Mouse (Mus musculus) adrenal gland, adult 10 weeks (tissue): ENCODE data around the gene Obox8. TPM values are rescaled to one million over a fixed set of nuclear protein-coding genes. Genes with fewer than 3 reads are reported as not detected.

Experiments used
- polyA plus RNA-seq: library from polyadenylated mRNA; stranded (reverse); fragments of 350-450 nt; fragmentation: Illumina TruSeq; extraction: RNeasy Lipid Tissue Mini Kit (QIAGEN cat#74804); gene quantifications from one replicate; pipeline ENCODE4 v1.2.3, GENCODE M21; 2014; ENCODE audit warnings: low read depth, low replicate concordance

Obox8 gene
- not detected for polyA plus RNA-seq

DNA sequence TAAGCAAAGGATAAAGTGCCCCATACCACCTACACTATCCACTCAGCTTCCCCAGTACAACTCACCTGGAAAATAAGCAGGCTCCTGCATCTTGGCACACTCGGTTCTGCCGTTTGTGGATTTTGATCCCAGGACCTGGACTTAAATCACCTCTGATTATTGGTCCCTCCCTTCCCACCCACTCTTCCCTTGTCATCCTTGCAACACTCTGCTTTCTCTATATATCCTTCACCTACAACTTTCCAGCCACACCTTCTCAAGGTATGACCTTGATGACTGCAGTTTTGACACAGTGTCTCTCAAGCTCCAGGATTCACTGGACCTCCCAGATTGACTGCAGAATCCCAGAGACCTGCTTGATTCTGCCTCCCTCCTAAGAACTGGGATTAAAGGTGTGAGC is at the start of gene Obox8:
Gene Obox8 (minus strand): TSS at position 101 of the 400 bp plus-strand sequence.

Other genes with a start within 250 kb of the Obox8 start
- gene Sult2a3, start 210.5 kb downstream of the Obox8 start, polyA plus RNA-seq, result not detected
- not detected for gene Sult2a6, start 78.7 kb downstream of the Obox8 start, polyA plus RNA-seq
- 0.35 TPM for gene Sult2a8, start 113.2 kb upstream of the Obox8 start, polyA plus RNA-seq
- gene Sult2a7, start 160.7 kb upstream of the Obox8 start, polyA plus RNA-seq, result not detected
- not detected for gene Vmn1r90, start 229.9 kb upstream of the Obox8 start, polyA plus RNA-seq